Mouse (Mus musculus): ENCODE measurements around the gene Cdan1. TPM values are rescaled to one million over a fixed set of nuclear protein-coding genes. Genes with fewer than 3 reads are reported as not detected.
"Not testable (repeated sequence)": the region's sequence is repeated elsewhere in the genome, so short reads cannot be mapped to it uniquely, and the experiment has no call there.

The Cdan1 gene
- polyA plus RNA-seq, 1 experiment from 2014 or later: 6.3 TPM

DNA sequence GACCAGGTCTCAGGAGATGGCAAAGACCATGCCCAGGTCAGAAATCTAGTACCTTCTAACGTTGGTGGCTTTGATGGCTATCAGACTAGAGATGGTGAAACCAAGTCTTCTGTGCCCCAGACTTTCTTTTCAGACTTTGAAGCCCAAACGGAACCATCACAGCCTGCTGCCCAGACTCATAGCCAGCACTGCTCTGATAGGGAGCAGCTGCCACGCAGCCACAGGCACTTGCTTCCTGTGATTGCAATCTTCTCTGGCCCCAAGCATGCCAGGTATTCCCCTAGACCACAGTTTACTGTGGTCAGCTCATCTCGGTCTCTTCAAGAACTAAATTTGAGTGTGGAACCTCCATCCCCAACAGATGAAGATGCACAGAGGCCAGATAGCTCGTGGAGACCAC lies 147.3 kb downstream of the Cdan1 start:
- Histone ChIP-seq H3K9ac (ENCODE audit: low read depth, low read length) (no peak overlapping the region), H3K4me1 (ENCODE audit: control insufficient read depth, insufficient read depth, low read depth, low read length) (no peaks in the 10 kb centered on the region), H3K9me3 (ENCODE audit: control insufficient read depth, low read length) (no peaks in the 10 kb centered on the region), H3K36me3 (ENCODE audit: control insufficient read depth, insufficient read depth, low read length) (peaks cover 17% of the 10 kb centered on the region), H3K4me2 (ENCODE audit: low read length) (no peak overlapping the region), H3K4me3 (ENCODE audit: low read length) (no peak overlapping the region), H3K27ac (ENCODE audit: low read depth, low read length) (no peak overlapping the region), H3K27me3 (replicated peaks; ENCODE audit: control insufficient read depth, insufficient read depth, low read length) (no peaks in the 10 kb centered on the region)
- ATAC-seq: no peak
- WGBS: 81% methylated on average over 5 of the region's 5 CpGs

DNA sequence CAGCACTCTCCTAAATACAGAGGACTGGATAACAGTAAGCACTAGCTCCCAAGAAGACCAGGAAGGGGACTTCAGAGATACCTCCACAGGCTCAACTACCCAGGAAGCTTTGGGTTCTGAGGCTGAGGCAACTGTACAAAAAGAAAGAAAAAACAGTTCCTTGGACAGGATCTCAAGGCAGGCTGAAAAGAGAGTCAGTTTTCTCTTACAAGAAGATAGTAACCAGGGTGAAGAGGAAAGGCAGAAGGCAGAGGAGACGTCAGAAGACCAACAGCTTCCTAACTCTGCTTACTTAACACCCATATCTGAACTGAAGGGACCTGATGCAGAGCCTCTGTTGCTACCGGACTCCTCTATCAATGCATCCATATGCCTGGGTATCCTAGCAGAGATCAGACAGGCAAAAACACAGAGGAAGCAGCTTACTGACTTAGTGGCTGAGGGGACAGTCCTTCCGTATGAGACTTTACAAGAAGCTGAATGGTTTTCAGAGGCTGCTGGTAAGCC lies 149.5 kb downstream of the Cdan1 start:
- H3K4me3 ChIP-seq (ENCODE audit: low read length): no peak overlapping the region
- no peaks in the 10 kb centered on the region for H3K27me3 ChIP-seq (replicated peaks; ENCODE audit: control insufficient read depth, insufficient read depth, low read length)
- no peak overlapping the region for H3K4me2 ChIP-seq (ENCODE audit: low read length)
- H3K27ac ChIP-seq (ENCODE audit: low read depth, low read length): no peak overlapping the region
- 92% methylated on average over 3 of the region's 3 CpGs for WGBS
- H3K36me3 ChIP-seq (ENCODE audit: control insufficient read depth, insufficient read depth, low read length): peaks cover 27% of the 10 kb centered on the region
- H3K9me3 ChIP-seq (ENCODE audit: control insufficient read depth, low read length): no peaks in the 10 kb centered on the region
- no peaks in the 10 kb centered on the region for H3K4me1 ChIP-seq (ENCODE audit: control insufficient read depth, insufficient read depth, low read depth, low read length)
- H3K9ac ChIP-seq (ENCODE audit: low read depth, low read length): no peak overlapping the region
- no peak for ATAC-seq

DNA sequence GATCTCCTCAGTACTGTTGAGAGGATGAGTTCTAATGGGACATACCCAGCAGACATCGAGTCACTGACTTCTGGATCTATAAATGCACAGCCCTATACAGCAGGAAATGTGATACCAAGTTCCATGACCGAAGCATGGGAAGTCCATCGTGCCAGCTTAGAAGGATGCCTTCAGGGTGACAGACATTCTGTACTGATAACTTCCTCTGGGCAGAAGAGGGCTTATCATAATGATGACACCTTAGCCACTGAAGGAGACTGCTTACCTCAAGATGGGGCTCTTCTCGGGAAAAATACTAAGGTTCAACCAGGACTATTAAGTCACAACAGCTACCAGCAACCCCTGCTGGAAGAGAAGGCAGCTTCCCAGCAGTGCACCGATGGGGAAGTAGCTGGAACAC lies 152.2 kb downstream of the Cdan1 start:
- no peaks in the 10 kb centered on the region for H3K9me3 ChIP-seq (ENCODE audit: control insufficient read depth, low read length)
- no peaks in the 10 kb centered on the region for H3K27me3 ChIP-seq (replicated peaks; ENCODE audit: control insufficient read depth, insufficient read depth, low read length)
- 85% methylated on average over 5 of the region's 5 CpGs for WGBS

DNA sequence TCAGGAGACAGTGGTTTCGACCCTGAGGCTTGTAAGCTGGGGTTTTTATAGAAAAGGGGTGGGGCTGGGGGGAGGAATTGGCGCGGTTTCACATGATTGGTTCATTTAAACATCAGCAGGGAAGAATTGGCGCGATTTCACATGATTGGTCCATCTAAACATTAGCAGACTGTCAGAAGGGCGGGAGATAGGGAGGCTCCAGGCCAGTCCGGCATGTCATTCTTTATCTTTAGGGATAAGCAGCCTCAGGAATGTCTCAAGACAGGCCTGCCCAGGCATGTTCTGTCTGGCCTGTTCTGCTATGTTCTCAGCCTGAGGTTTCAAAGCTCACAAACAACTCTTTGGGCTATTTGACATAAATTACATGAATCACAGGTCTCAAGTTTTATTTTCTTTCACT lies 168.8 kb downstream of the Cdan1 start:
- not testable (repeated sequence) for ATAC-seq
- WGBS: 87% methylated on average over 7 of the region's 7 CpGs

More for the DNA sequence above, 152.2 kb downstream of the Cdan1 start:
- no peak overlapping the region for H3K27ac ChIP-seq (ENCODE audit: low read depth, low read length)
- H3K4me3 ChIP-seq (ENCODE audit: low read length): no peak overlapping the region
- H3K4me1 ChIP-seq (ENCODE audit: control insufficient read depth, insufficient read depth, low read depth, low read length): no peaks in the 10 kb centered on the region
- ATAC-seq: no peak
- H3K36me3 ChIP-seq (ENCODE audit: control insufficient read depth, insufficient read depth, low read length): peaks cover 20% of the 10 kb centered on the region
- no peak overlapping the region for H3K4me2 ChIP-seq (ENCODE audit: low read length)
- H3K9ac ChIP-seq (ENCODE audit: low read depth, low read length): no peak overlapping the region

DNA sequence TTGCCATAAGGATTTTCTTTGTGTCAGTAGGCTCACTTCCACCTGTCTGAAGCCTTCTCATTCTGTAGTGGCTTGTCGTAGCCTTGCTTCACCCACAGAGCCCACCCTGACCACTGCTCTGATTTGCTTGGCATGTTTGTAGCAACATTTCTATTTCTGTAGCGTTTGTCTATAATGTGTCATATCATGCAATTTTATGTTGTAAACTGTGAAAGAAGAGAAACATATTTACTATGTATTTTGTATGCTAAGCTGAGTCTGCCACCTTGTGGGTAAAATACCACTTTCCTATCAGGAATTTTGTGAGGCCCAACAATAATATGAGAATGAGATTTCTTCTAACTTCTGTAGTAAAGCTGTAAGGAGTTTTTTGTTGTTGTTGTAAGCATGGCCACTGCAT lies 179.7 kb downstream of the Cdan1 start:
- Histone ChIP-seq H3K27me3 (replicated peaks; ENCODE audit: control insufficient read depth, insufficient read depth, low read length) (no peaks in the 10 kb centered on the region), H3K9ac (ENCODE audit: low read depth, low read length) (no peak overlapping the region), H3K4me1 (ENCODE audit: control insufficient read depth, insufficient read depth, low read depth, low read length) (no peaks in the 10 kb centered on the region), H3K36me3 (ENCODE audit: control insufficient read depth, insufficient read depth, low read length) (no peaks in the 10 kb centered on the region; the same call in 1 of the 2 replicates), H3K9me3 (ENCODE audit: control insufficient read depth, low read length) (no peaks in the 10 kb centered on the region), H3K4me3 (ENCODE audit: low read length) (no peak overlapping the region), H3K27ac (ENCODE audit: low read depth, low read length) (no peak overlapping the region), H3K4me2 (ENCODE audit: low read length) (no peak overlapping the region)
- no peak for ATAC-seq
- WGBS: 86% methylated on average over 2 of the region's 2 CpGs

More for the DNA sequence above, 168.8 kb downstream of the Cdan1 start:
- H3K4me1 ChIP-seq (ENCODE audit: control insufficient read depth, insufficient read depth, low read depth, low read length); H3K4me2 ChIP-seq (ENCODE audit: low read length); H3K27ac ChIP-seq (ENCODE audit: low read depth, low read length); H3K36me3 ChIP-seq (ENCODE audit: control insufficient read depth, insufficient read depth, low read length); H3K9ac ChIP-seq (ENCODE audit: low read depth, low read length); H3K27me3 ChIP-seq (replicated peaks; ENCODE audit: control insufficient read depth, insufficient read depth, low read length); H3K4me3 ChIP-seq (ENCODE audit: low read length); H3K9me3 ChIP-seq (ENCODE audit: control insufficient read depth, low read length): not testable (repeated sequence)

DNA sequence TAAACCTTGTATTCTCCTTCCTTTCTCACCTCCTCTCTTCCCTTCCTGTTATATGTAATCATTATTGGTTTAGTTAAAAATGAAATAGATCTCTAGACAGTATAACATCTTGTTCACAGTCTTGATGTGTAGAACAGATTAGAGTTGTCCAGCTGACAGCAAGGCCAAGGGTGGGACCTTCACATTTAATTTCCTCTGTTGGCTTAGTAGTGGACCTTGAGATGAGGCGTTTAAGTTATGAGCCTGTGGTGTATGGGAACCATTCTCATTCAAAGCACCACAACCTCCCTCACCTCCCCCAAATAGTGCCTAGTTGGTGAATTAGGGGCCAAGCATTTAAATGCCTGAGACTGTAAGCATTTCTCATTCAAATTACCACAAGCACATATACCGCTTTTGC lies 182.5 kb downstream of the Cdan1 start:
- H3K36me3 ChIP-seq (ENCODE audit: control insufficient read depth, insufficient read depth, low read length): no peaks in the 10 kb centered on the region
- no peaks in the 10 kb centered on the region for H3K4me1 ChIP-seq (ENCODE audit: control insufficient read depth, insufficient read depth, low read depth, low read length)
- no peaks in the 10 kb centered on the region for H3K27me3 ChIP-seq (replicated peaks; ENCODE audit: control insufficient read depth, insufficient read depth, low read length)
- H3K27ac ChIP-seq (ENCODE audit: low read depth, low read length): no peak overlapping the region
- 91% methylated on average over 2 of the region's 2 CpGs for WGBS
- ATAC-seq: no peak
- H3K9ac ChIP-seq (ENCODE audit: low read depth, low read length): no peak overlapping the region
- no peak overlapping the region for H3K4me3 ChIP-seq (ENCODE audit: low read length)
- no peaks in the 10 kb centered on the region for H3K9me3 ChIP-seq (ENCODE audit: control insufficient read depth, low read length)
- H3K4me2 ChIP-seq (ENCODE audit: low read length): no peak overlapping the region

Other genes starting within 250 kb of the Cdan1 start
- gene Haus2, start 240.7 kb downstream of the Cdan1 start, polyA plus RNA-seq (2015; fragmentation: Nextera tagmentation; extraction: Ambion mirVana): 25.3 and 26.8 TPM in 2 replicates
- gene Lrrc57, start 240.6 kb downstream of the Cdan1 start, polyA plus RNA-seq (2015; fragmentation: Nextera tagmentation; extraction: Ambion mirVana): 35.8 and 37.6 TPM in 2 replicates
- 3.3 and 3.5 TPM in 2 replicates for gene Stard9, start 221.0 kb downstream of the Cdan1 start, polyA plus RNA-seq (2015; fragmentation: Nextera tagmentation; extraction: Ambion mirVana)
- 11.1 and 11.5 TPM in 2 replicates for gene Ttbk2, start 476 bp upstream of the Cdan1 start, polyA plus RNA-seq (2015; fragmentation: Nextera tagmentation; extraction: Ambion mirVana)
- 33.4 and 38.2 TPM in 2 replicates for gene Ubr1, start 120.6 kb upstream of the Cdan1 start, polyA plus RNA-seq (2015; fragmentation: Nextera tagmentation; extraction: Ambion mirVana)
- 14.3 and 16.3 TPM in 2 replicates for gene Tmem62, start 126.9 kb upstream of the Cdan1 start, polyA plus RNA-seq (2015; fragmentation: Nextera tagmentation; extraction: Ambion mirVana)
- 78.2 and 80.5 TPM in 2 replicates for gene Ccndbp1, start 158.3 kb upstream of the Cdan1 start, polyA plus RNA-seq (2015; fragmentation: Nextera tagmentation; extraction: Ambion mirVana)
- 0.06 and 0.56 TPM in 2 replicates for gene Epb42, start 186.9 kb upstream of the Cdan1 start, polyA plus RNA-seq (2015; fragmentation: Nextera tagmentation; extraction: Ambion mirVana)
- 0.16 and 0.35 TPM in 2 replicates for gene Tgm5, start 235.7 kb upstream of the Cdan1 start, polyA plus RNA-seq (2015; fragmentation: Nextera tagmentation; extraction: Ambion mirVana)

Data from hindbrain, embryonic 16.5 days (tissue).